13 mouse cellular contexts compared by ENCODE assay signal in the genomic region with DNA sequence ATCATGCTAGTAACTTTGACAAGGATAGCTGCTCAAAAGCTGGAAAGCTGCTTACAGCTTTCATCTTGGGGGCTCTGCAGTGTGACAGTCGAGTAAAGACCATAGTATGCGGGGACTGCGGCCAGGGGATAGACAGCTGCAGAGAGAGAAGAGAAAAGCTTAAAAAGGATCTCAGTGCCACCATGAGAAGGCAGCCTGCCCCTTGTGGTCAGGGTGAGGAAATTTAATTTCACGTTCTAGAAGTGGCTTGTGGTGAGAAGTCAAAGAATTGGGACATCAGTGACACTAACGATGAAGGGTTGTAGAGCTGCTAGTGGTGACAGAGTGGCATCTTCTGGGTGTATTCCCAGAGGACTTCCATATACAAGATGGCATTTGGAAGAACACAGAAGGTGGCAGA.
DNase-seq lines count a peak whose midpoint lies in the region; ATAC-seq and TF ChIP-seq lines count a peak whose summit lies in the region.
"Had no signal": no experiment of that assay in that cellular context is flagged by ENCODE, and none has a peak within 500 bp of the region (broad histone marks: within the 10 kb centered on the region; RNA-seq: fewer than 3 reads in every experiment).

No protein-coding gene starts in this region.

- TF ChIP-seq CTCF in gastrocnemius, adult 2 months (IDR thresholded peaks at IDR 0.05), result peak; percentile 35; the same call in 1 of the 2 replicates
- peak; percentile 50 for TF ChIP-seq CTCF in liver, postnatal 0 days (IDR thresholded peaks at IDR 0.05; ENCODE audit: low read depth)
- peak; percentile 41 for TF ChIP-seq CTCF in E14TG2a.4 (conservative IDR thresholded peaks at IDR 0.05; ENCODE audit: low read length)

- TF ChIP-seq EP300 in liver, postnatal 0 days (IDR thresholded peaks at IDR 0.05; ENCODE audit: low read depth), result no peak

- no peak overlapping the region for H3K4me2 ChIP-seq in liver, postnatal 0 days (ENCODE audit: low read depth, low read length)
- no peak overlapping the region for H3K4me2 ChIP-seq in liver, embryonic 12.5 days

- 48% methylated on average over 5 of the region's 5 CpGs for WGBS in liver, postnatal 0 days (ENCODE audit: insufficient replicate concordance)
- 46% methylated on average over 5 of the region's 5 CpGs for WGBS in liver, embryonic 12.5 days (ENCODE audit: insufficient replicate concordance)

- no peaks in the 10 kb centered on the region for H3K4me1 ChIP-seq in liver, postnatal 0 days (ENCODE audit: insufficient read depth)
- no peaks in the 10 kb centered on the region for H3K4me1 ChIP-seq in liver, embryonic 12.5 days
- H3K4me1 ChIP-seq in E14TG2a.4 (replicated peaks; ENCODE audit: low read depth, low read length), result peaks cover 57% of the 10 kb centered on the region
- H3K4me1 ChIP-seq: heart, embryonic 13.5 days; megakaryocyte, embryonic 14.5 days had no signal

- intact Hi-C loops in gastrocnemius, adult 2 months (cut with DNase I), result no loop called here
- intact Hi-C loops in gastrocnemius, postnatal 36 days (cut with DNase I), result no loop called here

- no peaks in the 10 kb centered on the region for H3K27me3 ChIP-seq in liver, postnatal 0 days (ENCODE audit: insufficient read depth, low read length)
- no peaks in the 10 kb centered on the region for H3K27me3 ChIP-seq in liver, embryonic 12.5 days (replicated peaks)
- H3K27me3 ChIP-seq in E14TG2a.4 (ENCODE audit: insufficient read depth, low read length), result no peaks in the 10 kb centered on the region
- H3K27me3 ChIP-seq: heart, embryonic 13.5 days; hindbrain, embryonic 12.5 days; megakaryocyte, embryonic 14.5 days had no signal

- no peak overlapping the region for H3K9ac ChIP-seq in liver, postnatal 0 days (replicated peaks)
- H3K9ac ChIP-seq in liver, embryonic 12.5 days, result no peak overlapping the region
- H3K9ac ChIP-seq: heart, embryonic 13.5 days; hindbrain, embryonic 12.5 days had no signal

- ATAC-seq in liver, postnatal 0 days, result no peak
- no peak for ATAC-seq in liver, embryonic 12.5 days

- no peaks in the 10 kb centered on the region for H3K9me3 ChIP-seq in liver, postnatal 0 days (ENCODE audit: low read length)
- no peaks in the 10 kb centered on the region for H3K9me3 ChIP-seq in liver, embryonic 12.5 days (replicated peaks)
- peaks cover 11% of the 10 kb centered on the region for H3K9me3 ChIP-seq in E14TG2a.4 (ENCODE audit: low read length)
- H3K9me3 ChIP-seq: embryonic facial prominence, embryonic 10.5 days; heart, embryonic 13.5 days; hindbrain, embryonic 12.5 days; megakaryocyte, embryonic 14.5 days had no signal

- no peak for DNase-seq in gastrocnemius, adult 2 months
- no peak for DNase-seq in gastrocnemius, postnatal 10 days
- DNase-seq in liver, postnatal 0 days, result no peak
- DNase-seq in brain, adult 2 months (ENCODE audit: low read depth, low spot score), result peak; percentile 19
- DNase-seq in gastrocnemius, postnatal 36 days, result no peak
- DNase-seq: adrenal gland, adult 2 months; kidney, adult 18-20 months had no signal

- no peak overlapping the region for H3K27ac ChIP-seq in gastrocnemius, adult 2 months
- no peak overlapping the region for H3K27ac ChIP-seq in liver, postnatal 0 days (ENCODE audit: low read depth)
- no peak overlapping the region for H3K27ac ChIP-seq in liver, embryonic 12.5 days
- H3K27ac ChIP-seq: embryonic facial prominence, embryonic 10.5 days; heart, embryonic 13.5 days; hindbrain, embryonic 12.5 days had no signal

- H3K4me3 ChIP-seq in gastrocnemius, adult 2 months, result no peak overlapping the region
- no peak overlapping the region for H3K4me3 ChIP-seq in liver, postnatal 0 days (ENCODE audit: low read depth, low read length)
- H3K4me3 ChIP-seq in liver, embryonic 12.5 days, result no peak overlapping the region
- no peak overlapping the region for H3K4me3 ChIP-seq in E14TG2a.4 (replicated peaks; ENCODE audit: low read length)
- H3K4me3 ChIP-seq: embryonic facial prominence, embryonic 10.5 days; hindbrain, embryonic 12.5 days; megakaryocyte, embryonic 14.5 days had no signal

- no peaks in the 10 kb centered on the region for H3K36me3 ChIP-seq in liver, postnatal 0 days (replicated peaks; ENCODE audit: insufficient read depth, low read length)
- no peaks in the 10 kb centered on the region for H3K36me3 ChIP-seq in liver, embryonic 12.5 days
- peaks cover 37% of the 10 kb centered on the region for H3K36me3 ChIP-seq in E14TG2a.4 (ENCODE audit: insufficient read depth, low read length)
- H3K36me3 ChIP-seq: embryonic facial prominence, embryonic 10.5 days; heart, embryonic 13.5 days; hindbrain, embryonic 12.5 days had no signal
